Comparison of ENCODE assay signal across 8 mouse cellular contexts in genomic region chr4:59756332-59757082, GRCm38 (mm10). TPM values are rescaled to one million over a fixed set of nuclear protein-coding genes. Genes with fewer than 3 reads are reported as not detected.
A peak's percentile ranks its signal among the peaks of the same experiment; 100 is the strongest.
DNase-seq lines count a peak whose midpoint lies in the region; ATAC-seq and TF ChIP-seq lines count a peak whose summit lies in the region.
"Had no signal": no experiment of that assay in that cellular context is flagged by ENCODE, and none has a peak within 500 bp of the region (broad histone marks: within the 10 kb centered on the region; RNA-seq: fewer than 3 reads in every experiment).

No protein-coding gene starts in this region.

- H3K36me3 ChIP-seq in MEL (ENCODE audit: control insufficient read depth in 1 of 2, insufficient read depth in 2 of 2, low read length in 2 of 2) = peaks cover 0 to 15% of the 10 kb centered on the region in 2 experiments; a peak in 2 of 4 replicates

- H3K27ac ChIP-seq in MEL (ENCODE audit: control insufficient read depth, low read depth, low read length) = peak overlapping the region; percentile 49
- H3K27ac ChIP-seq in embryonic fibroblast, embryonic 13.5 days (ENCODE audit: insufficient read depth, low read length) = peak overlapping the region; percentile 93
- H3K27ac ChIP-seq: liver, embryonic 15.5 days had no signal

- H3K79me2 ChIP-seq in MEL (ENCODE audit: control insufficient read depth, insufficient read depth, low read length, poor library complexity) = no peaks in the 10 kb centered on the region

- DNase-seq in MEL (ENCODE audit: low read depth, low spot score) (peak; percentile 91), Patski (ENCODE audit: low read depth, low spot score) (peak; percentile 89)
- DNase-seq in heart, postnatal 25 days (ENCODE audit: low spot score) = peak; percentile 40
- DNase-seq in left cerebral cortex, adult 8-10 months (ENCODE audit: low spot score in 2 of 2) = peak; percentile 18 to 81
- DNase-seq in right cerebral cortex, postnatal 36 days (ENCODE audit: low spot score in 2 of 2) = peak; percentile 72 to 77
- DNase-seq in thymus, postnatal 14 days = no peak

- peaks cover 9 to 17% of the 10 kb centered on the region in 2 experiments for H3K4me1 ChIP-seq in MEL (ENCODE audit: control insufficient read depth in 1 of 2, insufficient read depth in 2 of 2, low read length in 2 of 2)
- peaks cover 13% of the 10 kb centered on the region for H3K4me1 ChIP-seq in embryonic fibroblast, embryonic 13.5 days (ENCODE audit: control insufficient read depth, insufficient read depth, low read length)

- intact Hi-C loops in heart, postnatal 25 days (cut with DNase I) = no loop called here

- peak in 1 of 2 experiments; percentile 85 for TF ChIP-seq EP300 in MEL (IDR thresholded peaks at IDR 0.05; ENCODE audit: low read depth in 1 of 2, low read length in 2 of 2)

- ATAC-seq in Patski = no peak

- TF ChIP-seq CTCF in MEL (IDR thresholded peaks at IDR 0.05 in 2 of 3, conservative IDR thresholded peaks at IDR 0.05 in 1 of 3; ENCODE audit: control insufficient read depth in 1 of 3, insufficient read depth in 1 of 3, low read depth in 2 of 3, low read length in 3 of 3, poor library complexity in 1 of 3, severe bottlenecking in 1 of 3) = no peak
- TF ChIP-seq CTCF in Patski (IDR thresholded peaks at IDR 0.05) = no peak
- no peak for TF ChIP-seq CTCF in embryonic fibroblast, embryonic 13.5 days (IDR thresholded peaks at IDR 0.05; ENCODE audit: borderline replicate concordance, insufficient read depth, low read length)

- in situ Hi-C loops in Patski (cut with MboI; ENCODE audit: low pct_unique_long_range_greater_than_20kb) = loop anchor here (5.0 kb wide), 1 partner anchor 44 kb away; no protein-coding TSS in a partner anchor

- H3K27me3 ChIP-seq in MEL (ENCODE audit: control insufficient read depth in 1 of 2, insufficient read depth in 2 of 2, low read length in 2 of 2) (no peaks in the 10 kb centered on the region), Patski (no peaks in the 10 kb centered on the region)
- H3K27me3 ChIP-seq: liver, embryonic 15.5 days had no signal

- peak overlapping the region in 1 of 2 experiments; percentile 23; a peak in 2 of 4 replicates for H3K4me3 ChIP-seq in MEL (ENCODE audit: control insufficient read depth in 1 of 2, insufficient read depth in 1 of 2, low read depth in 2 of 2, low read length in 2 of 2)
- H3K4me3 ChIP-seq in embryonic fibroblast, embryonic 13.5 days (ENCODE audit: insufficient read depth, low read length) = no peak overlapping the region
- H3K4me3 ChIP-seq: liver, embryonic 15.5 days had no signal

- no peak for TF ChIP-seq POLR2A in MEL (IDR thresholded peaks at IDR 0.05; ENCODE audit: control insufficient read depth in 1 of 2, insufficient read depth in 1 of 2, low read depth in 1 of 2, low read length in 2 of 2, poor library complexity in 1 of 2)
- TF ChIP-seq POLR2A in embryonic fibroblast, embryonic 13.5 days (IDR thresholded peaks at IDR 0.05; ENCODE audit: low read depth, low read length) = no peak

- no peaks in the 10 kb centered on the region for H3K9me3 ChIP-seq in MEL (replicated peaks; ENCODE audit: insufficient read depth, low read length)
- H3K9me3 ChIP-seq: liver, embryonic 15.5 days had no signal

- TF ChIP-seq RAD21 in MEL (IDR thresholded peaks at IDR 0.05; ENCODE audit: low read depth, low read length) = no peak; the same call in 1 of the 2 replicates

- POLR2A ChIA-PET in Patski (lab: Charles Lee) = interaction anchor here (0.5 to 1.9 kb wide), 3 partner anchors 48 to 134 kb away, joined by 3 to 6 read pairs (median 4); partner anchors contain the start of gene E130308A19Rik

- H3K9ac ChIP-seq in MEL (ENCODE audit: control insufficient read depth, low read depth, low read length, poor library complexity, severe bottlenecking) = no peak overlapping the region
- H3K9ac ChIP-seq: liver, embryonic 15.5 days had no signal

- CTCF ChIA-PET in Patski (lab: Charles Lee) = interaction anchor here (1.1 to 2.0 kb wide), 4 partner anchors 36 to 142 kb away, joined by 3 to 4 read pairs (median 4); no protein-coding TSS in a partner anchor

TF ChIP-seq in MEL, 35 proteins besides CTCF, POLR2A, EP300 and RAD21:
- no peak; the same call in none of the 2 replicates for TF ChIP-seq GATA1 (IDR thresholded peaks at IDR 0.05; ENCODE audit: low read depth, low read length)
- TF ChIP-seq SMC3 (IDR thresholded peaks at IDR 0.05; ENCODE audit: low read depth, low read length) = no peak; the same call in 1 of the 2 replicates
- TF ChIP-seq USF1 (IDR thresholded peaks at IDR 0.05; ENCODE audit: low read depth, low read length) = no peak
- no peak for TF ChIP-seq JUND (IDR thresholded peaks at IDR 0.05; ENCODE audit: low read depth, low read length)
- TF ChIP-seq NELFE (IDR thresholded peaks at IDR 0.05; ENCODE audit: low read depth, low read length) = no peak
- TF ChIP-seq UBTF (IDR thresholded peaks at IDR 0.05; ENCODE audit: borderline replicate concordance, insufficient read depth, low read depth, low read length) = no peak
- TF ChIP-seq ZKSCAN1 (IDR thresholded peaks at IDR 0.05; ENCODE audit: low read depth, low read length) = no peak
- no peak for TF ChIP-seq ELF1 (IDR thresholded peaks at IDR 0.05; ENCODE audit: low read depth, low read length)
- peak; percentile 60 for TF ChIP-seq MYC (IDR thresholded peaks at IDR 0.05; ENCODE audit: low read depth, low read length)
- TF ChIP-seq ZC3H11A (IDR thresholded peaks at IDR 0.05; ENCODE audit: low read depth, low read length) = 0 out of 2 replicates have a peak, but pooled peaks have one; percentile 3
- peak; percentile 33; the same call in 1 of the 2 replicates for TF ChIP-seq BHLHE40 (IDR thresholded peaks at IDR 0.05; ENCODE audit: borderline replicate concordance, low read depth, low read length)
- no peak for TF ChIP-seq NRF1 (IDR thresholded peaks at IDR 0.05; ENCODE audit: insufficient read depth, low read depth, low read length, poor library complexity, severe bottlenecking)
- no peak for TF ChIP-seq USF2 (IDR thresholded peaks at IDR 0.05; ENCODE audit: borderline replicate concordance in 1 of 2, insufficient read depth in 1 of 2, low read depth in 1 of 2, low read length in 2 of 2)
- peak; percentile 58 for TF ChIP-seq MYB (IDR thresholded peaks at IDR 0.05; ENCODE audit: low read depth, low read length)
- no peak for TF ChIP-seq GABPA (IDR thresholded peaks at IDR 0.05; ENCODE audit: low read depth, low read length)
- peak; percentile 70 for TF ChIP-seq SIN3A (IDR thresholded peaks at IDR 0.05; ENCODE audit: low read length)
- TF ChIP-seq TBP (IDR thresholded peaks at IDR 0.05; ENCODE audit: low read depth, low read length) = no peak
- peak; percentile 74 for TF ChIP-seq RCOR1 (IDR thresholded peaks at IDR 0.05; ENCODE audit: low read depth, low read length)
- no peak for TF ChIP-seq POLR2AphosphoS5 (IDR thresholded peaks at IDR 0.05; ENCODE audit: borderline replicate concordance, low read depth, low read length)
- TF ChIP-seq MEF2A (IDR thresholded peaks at IDR 0.05; ENCODE audit: extremely low read depth, insufficient replicate concordance, low read depth, low read length, poor library complexity, severe bottlenecking) = peak; percentile 44; the same call in 1 of the 2 replicates
- TF ChIP-seq MAZ (IDR thresholded peaks at IDR 0.05; ENCODE audit: low read depth, low read length) = no peak
- peak; percentile 24; the same call in 1 of the 2 replicates for TF ChIP-seq MAFK (IDR thresholded peaks at IDR 0.05; ENCODE audit: borderline replicate concordance, low read depth, low read length)
- peak; percentile 41 for TF ChIP-seq TAL1 (IDR thresholded peaks at IDR 0.05; ENCODE audit: low read length)
- TF ChIP-seq E2F4 (IDR thresholded peaks at IDR 0.05; ENCODE audit: borderline replicate concordance, low read depth, low read length) = no peak
- no peak for TF ChIP-seq CHD2 (IDR thresholded peaks at IDR 0.05; ENCODE audit: low read length)
- no peak for TF ChIP-seq MAX (IDR thresholded peaks at IDR 0.05; ENCODE audit: low read length)
- TF ChIP-seq TCF12 (IDR thresholded peaks at IDR 0.05; ENCODE audit: low read depth, low read length) = peak; percentile 56; the same call in 1 of the 2 replicates
- no peak for TF ChIP-seq KAT2A (conservative IDR thresholded peaks at IDR 0.05; ENCODE audit: low read depth, low read length)
- TF ChIP-seq HCFC1 (IDR thresholded peaks at IDR 0.05; ENCODE audit: low read depth, low read length) = peak; percentile 29; the same call in 1 of the 2 replicates
- no peak for TF ChIP-seq CHD1 (IDR thresholded peaks at IDR 0.05; ENCODE audit: low read depth, low read length)
- TF ChIP-seq POLR2AphosphoS2 (IDR thresholded peaks at IDR 0.05; ENCODE audit: low read length) = no peak
- TF ChIP-seq ETS1 (IDR thresholded peaks at IDR 0.05; ENCODE audit: low read depth, low read length) = peak; percentile 78
- TF ChIP-seq ZNF384 (IDR thresholded peaks at IDR 0.05; ENCODE audit: low read depth, low read length) = peak; percentile 95
- peak; percentile 82 for TF ChIP-seq MXI1 (IDR thresholded peaks at IDR 0.05; ENCODE audit: low read depth, low read length)
- no peak for TF ChIP-seq ZMIZ1 (IDR thresholded peaks at IDR 0.05; ENCODE audit: low read depth, low read length)

RNA-seq across cellular contexts. Expression of gene Inip, which starts 44.9 kb away (rescaled TPM):
- total RNA-seq in MEL (2012; rRNA removed) = 40.8 and 50.3 TPM in 2 replicates
- polyA plus RNA-seq in MEL (2012; ENCODE audit: insufficient read depth in 1 of 2, insufficient read length in 2 of 2, low read depth in 1 of 2, low replicate concordance in 2 of 2, missing spikeins in 1 of 2) (10 to 100 TPM in 1 of 2 experiments, not detected in 1; 42.4 TPM), Patski (2021) (11.1 TPM)
- 17.9 and 19.8 TPM in 2 replicates for polyA plus RNA-seq in embryonic fibroblast, embryonic 13.5 days (2011; ENCODE audit: insufficient read length, low read depth, missing spikeins)
- 10 to 100 TPM in 1 of 2 experiments, 1 to 10 TPM in 1; 9.3 to 10.9 TPM for total RNA-seq in heart, postnatal 25 days (2021)
- 10 to 100 TPM; 20.3 to 22.3 (median 21.0) TPM for total RNA-seq in left cerebral cortex, adult 8-10 months (2022)

RNA-seq across cellular contexts. Expression of gene Snx30, which starts 49.1 kb away (rescaled TPM):
- 4.1 and 4.2 TPM in 2 replicates for total RNA-seq in MEL (2012; rRNA removed)
- polyA plus RNA-seq in MEL (2012; ENCODE audit: insufficient read depth in 1 of 2, insufficient read length in 2 of 2, low read depth in 1 of 2, low replicate concordance in 2 of 2, missing spikeins in 1 of 2) = 1 to 10 TPM in 1 of 2 experiments, not detected in 1; 8.6 TPM
- 9.2 TPM for polyA plus RNA-seq in Patski (2021)
- 14.7 and 20.2 TPM in 2 replicates for polyA plus RNA-seq in embryonic fibroblast, embryonic 13.5 days (2011; ENCODE audit: insufficient read length, low read depth, missing spikeins)
- total RNA-seq in heart, postnatal 25 days (2021) = 1 to 10 TPM; 6.0 to 7.9 TPM
- 10 to 100 TPM; 29.5 to 41.8 (median 34.9) TPM for total RNA-seq in left cerebral cortex, adult 8-10 months (2022)
